Mouse (Mus musculus) forebrain, embryonic 10.5 days (tissue): ENCODE data around the gene Nol6. TPM values are rescaled to one million over a fixed set of nuclear protein-coding genes. Genes with fewer than 3 reads are reported as not detected.

Experiments used
- DNase-seq: peaks from one replicate; pipeline ENCODE4 v3.0.0-alpha.2; 2017; ENCODE audit warnings: low spot score; ENCODE audit errors: extremely low spot score
- H3K27ac ChIP-seq: fragments of 300-500 bp; sonication (generic); 2 replicates; pipeline ENCODE4 v1.5.1; 2016; ENCODE audit warnings: mild to moderate bottlenecking
- H3K27me3 ChIP-seq: fragments of 300-500 bp; sonication (generic); 2 replicates; pipeline ENCODE4 v1.6.1; 2016; ENCODE audit warnings: mild to moderate bottlenecking; ENCODE audit not compliant: poor library complexity, severe bottlenecking
- H3K36me3 ChIP-seq: fragments of 300-500 bp; sonication (generic); replicated peaks from 2 replicates; pipeline ENCODE4 v1.6.1; 2016; ENCODE audit warnings: mild to moderate bottlenecking, moderate library complexity
- H3K4me1 ChIP-seq: fragments of 300-500 bp; sonication (generic); 2 replicates; pipeline ENCODE4 v1.6.1; 2016
- H3K4me3 ChIP-seq: fragments of 300-500 bp; sonication (generic); 2 replicates; pipeline ENCODE4 v1.5.1; 2016; ENCODE audit warnings: mild to moderate bottlenecking, moderate library complexity
- H3K9me3 ChIP-seq: fragments of 300-500 bp; sonication (generic); 2 replicates; pipeline ENCODE4 v1.6.1; 2016; ENCODE audit warnings: mild to moderate bottlenecking, moderate library complexity
- WGBS: fragments of 180-500 bp; shearing (Covaris S2); methylation state at CpG from one replicate; pipeline ENCODE4 v1.1.7; 2016; 5-methylcytosine and 5-hydroxymethylcytosine counted together
- polyA plus RNA-seq: library from polyadenylated mRNA; unstranded; fragments of >200 nt; fragmentation: Nextera tagmentation; extraction: Ambion mirVana; gene quantifications from 2 replicates; pipeline ENCODE4 v1.2.1, GENCODE M21; 2016

The Nol6 gene
- 34.3 and 36.9 TPM in 2 replicates for polyA plus RNA-seq

DNA sequence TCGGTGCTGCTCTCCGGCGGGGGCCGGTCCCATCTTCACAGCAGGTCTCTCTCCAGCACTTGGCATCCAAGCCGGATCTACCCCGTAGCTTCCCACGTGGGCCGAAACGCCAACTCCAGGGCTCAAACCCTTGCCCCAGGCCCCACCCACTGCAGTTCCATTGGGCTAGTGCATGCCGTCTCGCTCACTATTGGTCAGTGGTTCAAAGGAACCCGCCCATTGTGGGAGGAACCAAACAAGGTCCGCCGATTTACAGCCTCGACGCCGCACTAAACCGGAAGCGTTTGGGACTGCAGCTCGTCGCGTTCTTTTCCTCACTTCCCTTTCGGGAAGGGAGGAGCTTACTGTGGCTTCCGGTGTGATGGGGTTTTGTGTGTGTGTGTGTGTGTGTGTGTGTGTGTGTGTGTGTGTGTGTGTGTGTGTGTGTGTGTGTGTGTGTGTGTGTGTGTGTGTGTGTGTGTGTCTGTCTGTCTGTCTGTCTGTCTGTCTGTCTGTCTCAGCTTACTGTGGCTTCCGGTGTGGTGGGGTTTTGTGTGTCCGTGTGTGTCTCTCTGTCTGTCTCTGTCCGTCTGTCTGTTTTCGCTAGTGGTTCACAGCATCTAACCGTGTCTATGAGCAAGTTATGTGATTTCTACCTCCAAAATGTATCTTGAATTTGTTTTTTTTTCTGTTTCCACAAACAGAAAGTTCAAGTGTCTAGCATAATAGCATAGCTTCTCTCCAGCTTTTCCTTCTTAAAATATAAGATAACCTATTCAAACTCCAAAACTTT is at the start of gene Nol6:
Nol6 (minus strand) TSS at position 276 of the 772 bp plus-strand sequence.
- H3K4me1 ChIP-seq, result peaks cover 9% of the 10 kb centered on the region
- peak; percentile 98 for DNase-seq
- no peaks in the 10 kb centered on the region for H3K27me3 ChIP-seq
- peak within 1 kb of the TSS; percentile 70 for H3K4me3 ChIP-seq
- no peaks in the 10 kb centered on the region for H3K9me3 ChIP-seq
- WGBS, result 2% methylated on average over 29 of the region's 29 CpGs
- H3K27ac ChIP-seq, result peak within 1 kb of the TSS; percentile 81
- H3K36me3 ChIP-seq, result peaks cover 35% of the 10 kb centered on the region

DNA sequence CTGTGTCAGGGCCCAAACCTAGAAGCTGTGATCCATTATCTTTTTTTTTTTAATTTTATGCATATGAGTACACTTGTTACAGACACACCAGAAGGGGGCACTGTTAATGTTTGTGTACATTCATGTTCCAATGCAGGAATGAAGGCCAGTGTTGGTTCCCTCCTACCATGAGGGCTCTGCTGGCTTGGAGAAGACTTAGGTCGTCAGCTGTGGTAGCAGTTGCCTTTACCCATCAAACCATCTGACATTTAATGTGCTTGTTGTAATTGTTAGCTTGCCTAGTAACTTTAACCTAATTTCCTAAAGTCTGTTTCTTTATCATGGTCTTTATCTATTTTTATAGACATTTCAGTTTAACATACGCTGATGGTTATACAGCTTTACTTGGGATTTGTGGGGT is 46.7 kb upstream of the Nol6 start:
- DNase-seq, result no peak
- Histone ChIP-seq H3K27ac (no peak overlapping the region), H3K4me1 (no peaks in the 10 kb centered on the region), H3K36me3 (peaks cover 48% of the 10 kb centered on the region), H3K27me3 (no peaks in the 10 kb centered on the region), H3K9me3 (no peaks in the 10 kb centered on the region), H3K4me3 (no peak overlapping the region)
- WGBS, result 92% methylated on average over 2 of the region's 2 CpGs

DNA sequence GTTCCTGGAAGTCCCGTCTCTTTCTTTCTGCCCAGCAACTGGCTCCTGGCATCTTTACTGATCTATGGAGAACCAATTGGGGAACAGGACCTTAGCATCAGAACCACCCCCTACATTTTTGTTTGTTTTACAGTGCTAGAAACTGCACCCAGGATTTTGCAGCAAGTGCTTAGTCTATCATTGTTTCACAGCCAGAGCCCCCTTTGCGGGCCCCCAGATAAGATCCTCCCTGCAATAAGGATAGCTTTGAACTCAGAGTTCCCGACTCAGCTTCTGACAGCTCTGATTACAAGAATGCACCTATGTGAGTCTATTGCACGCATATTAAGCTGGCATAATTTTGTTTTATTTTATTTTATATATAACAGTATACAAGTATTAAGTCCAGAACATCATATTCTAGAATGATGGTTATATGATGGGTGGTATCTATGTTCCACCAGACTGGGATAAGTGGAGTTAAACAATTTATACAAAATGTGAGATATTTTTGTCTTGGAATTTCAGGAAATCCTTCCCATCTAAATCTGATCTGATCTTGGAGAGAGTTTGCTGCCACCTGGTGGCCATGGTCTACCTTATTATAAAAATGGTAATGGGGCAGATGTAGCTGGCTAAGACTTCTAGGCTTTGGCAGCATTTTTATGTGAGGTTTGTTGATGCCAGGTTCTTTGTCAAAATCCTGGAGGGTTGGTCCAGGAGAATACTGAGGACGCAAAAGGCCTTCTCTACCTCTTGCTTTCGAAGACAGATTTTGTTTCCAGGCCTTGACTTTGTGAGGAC is 41.6 kb upstream of the Nol6 start:
- peak; percentile 66 for DNase-seq
- Histone ChIP-seq H3K36me3 (peaks cover 33% of the 10 kb centered on the region), H3K4me1 (peaks cover 12% of the 10 kb centered on the region), H3K27me3 (no peaks in the 10 kb centered on the region), H3K4me3 (no peak overlapping the region), H3K27ac (no peak overlapping the region; the same call in 1 of the 2 replicates), H3K9me3 (no peaks in the 10 kb centered on the region)
- WGBS, result 84% methylated on average over 6 of the region's 6 CpGs

- Histone ChIP-seq H3K4me3 (no peak overlapping the region), H3K27ac (peak overlapping the region; percentile 51; the same call in 1 of the 2 replicates), H3K4me1 (peaks cover 12% of the 10 kb centered on the region), H3K36me3 (peaks cover 31% of the 10 kb centered on the region), H3K27me3 (no peaks in the 10 kb centered on the region), H3K9me3 (no peaks in the 10 kb centered on the region)
- WGBS, result 27% methylated on average over 2 of the region's 2 CpGs
- DNase-seq, result no peak
Observed at GRCm38 (mm10) chr4:41164974-41165373, 40.7 kb upstream of the Nol6 start.

- Histone ChIP-seq H3K27ac (no peak overlapping the region), H3K4me1 (peaks cover 12% of the 10 kb centered on the region), H3K27me3 (no peaks in the 10 kb centered on the region), H3K4me3 (no peak overlapping the region), H3K36me3 (peaks cover 6% of the 10 kb centered on the region), H3K9me3 (no peaks in the 10 kb centered on the region)
- no peak for DNase-seq
- WGBS, result 96% methylated on average over 3 of the region's 3 CpGs
Observed at GRCm38 (mm10) chr4:41161232-41161631, 37.0 kb upstream of the Nol6 start.

DNA sequence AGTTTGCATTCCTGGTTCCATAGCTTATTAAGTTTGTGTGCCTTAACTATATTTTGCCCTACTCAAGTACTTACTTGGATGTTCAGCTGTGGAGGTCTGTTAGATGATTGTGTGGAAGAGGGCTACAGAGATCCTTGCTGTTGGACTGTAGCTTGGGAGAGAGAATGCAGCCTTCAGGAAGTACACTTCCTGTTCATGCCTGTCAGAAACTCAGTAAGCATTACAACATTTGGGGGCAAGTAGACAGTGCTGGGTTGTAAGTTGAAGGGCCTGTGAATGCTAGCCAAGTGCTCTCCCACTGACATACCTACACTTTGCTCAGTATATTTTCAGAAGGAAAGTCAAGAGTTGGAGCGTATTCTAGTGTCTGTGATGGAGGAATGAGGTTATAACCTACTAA is 34.0 kb upstream of the Nol6 start:
- H3K36me3 ChIP-seq, result 0 out of 2 replicates have a peak, but pooled peaks cover under 1% of the 10 kb centered on the region
- H3K27me3 ChIP-seq, result no peaks in the 10 kb centered on the region
- 91% methylated on average over 1 of the region's 1 CpGs for WGBS
- no peak for DNase-seq
- no peak overlapping the region for H3K27ac ChIP-seq
- H3K9me3 ChIP-seq, result no peaks in the 10 kb centered on the region
- H3K4me3 ChIP-seq, result no peak overlapping the region
- H3K4me1 ChIP-seq, result no peaks in the 10 kb centered on the region

DNA sequence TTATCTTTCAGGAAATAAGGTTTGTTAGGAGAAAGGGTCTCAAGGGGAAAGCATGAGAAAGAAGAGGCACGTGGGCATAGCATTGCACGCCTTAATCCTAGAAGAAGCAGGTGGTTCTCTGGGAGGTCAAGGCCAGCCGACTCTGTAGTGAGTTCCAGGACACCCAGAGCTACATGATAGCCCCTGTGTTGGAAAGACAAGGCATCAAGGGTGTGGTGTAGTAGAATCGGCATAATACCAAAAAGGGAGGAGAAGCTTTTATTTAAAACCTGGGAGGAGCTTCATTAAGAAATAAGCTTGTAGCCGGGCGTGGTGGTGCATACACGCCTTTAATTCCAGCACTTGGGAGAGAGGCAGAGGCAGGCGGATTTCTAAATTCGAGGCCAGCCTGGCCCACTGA is 32.7 kb upstream of the Nol6 start:
- 90% methylated on average over 9 of the region's 9 CpGs for WGBS
- no peaks in the 10 kb centered on the region for H3K9me3 ChIP-seq

DNA sequence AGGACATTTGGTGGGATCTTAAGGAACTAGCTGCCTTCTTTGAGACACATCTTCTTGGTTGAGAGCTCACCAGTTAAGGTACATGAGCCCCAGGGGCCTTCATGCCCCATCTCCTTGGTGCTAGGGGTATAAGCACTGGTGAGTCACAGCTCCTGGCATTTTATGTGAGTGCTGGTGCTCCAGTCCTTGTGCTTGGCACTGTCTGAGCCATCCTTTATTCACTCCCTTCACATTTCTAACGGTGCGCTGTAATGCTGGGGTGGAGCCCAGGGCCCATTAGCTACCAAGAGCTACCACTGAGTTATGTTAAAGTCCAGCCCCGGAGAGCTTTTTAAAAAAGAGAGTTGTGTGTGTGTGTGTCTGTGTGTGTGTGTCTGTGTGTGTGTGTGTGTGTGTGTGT is 28.9 kb upstream of the Nol6 start:
- H3K36me3 ChIP-seq, result peaks cover 33% of the 10 kb centered on the region
- no peak overlapping the region for H3K4me3 ChIP-seq
- H3K4me1 ChIP-seq, result no peaks in the 10 kb centered on the region
- no peaks in the 10 kb centered on the region for H3K9me3 ChIP-seq
- WGBS, result 94% methylated on average over 3 of the region's 3 CpGs
- DNase-seq, result no peak
- H3K27ac ChIP-seq, result no peak overlapping the region
- H3K27me3 ChIP-seq, result no peaks in the 10 kb centered on the region

More for the DNA sequence above, 32.7 kb upstream of the Nol6 start:
- peaks cover 7% of the 10 kb centered on the region; the same call in 1 of the 2 replicates for H3K36me3 ChIP-seq
- H3K4me1 ChIP-seq, result no peaks in the 10 kb centered on the region
- H3K27me3 ChIP-seq, result no peaks in the 10 kb centered on the region
- no peak overlapping the region for H3K4me3 ChIP-seq
- no peak overlapping the region for H3K27ac ChIP-seq
- DNase-seq, result no peak

DNA sequence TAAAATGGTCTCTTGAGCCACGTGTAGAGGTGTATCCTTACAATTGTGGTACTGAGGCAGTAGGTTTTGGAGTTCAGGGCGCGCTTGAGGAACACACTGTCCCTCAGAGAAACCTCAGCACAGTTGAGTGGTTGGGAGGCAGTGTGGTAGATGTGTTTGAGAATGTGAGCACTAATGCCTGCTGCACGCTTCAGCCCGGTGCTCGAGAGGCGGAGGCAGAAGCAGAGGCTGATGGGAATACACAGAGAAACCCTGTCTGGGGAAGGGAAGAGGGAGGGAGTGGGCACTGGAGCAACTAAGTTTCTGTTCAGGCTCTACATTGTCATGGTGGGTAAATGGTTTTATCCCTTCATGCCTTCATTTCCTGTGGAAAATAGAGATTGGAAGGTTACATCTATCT is 26.9 kb upstream of the Nol6 start:
- H3K36me3 ChIP-seq, result peaks cover 40% of the 10 kb centered on the region
- no peak for DNase-seq
- H3K4me3 ChIP-seq, result no peak overlapping the region
- WGBS, result 93% methylated on average over 7 of the region's 7 CpGs
- H3K9me3 ChIP-seq, result no peaks in the 10 kb centered on the region
- no peaks in the 10 kb centered on the region for H3K4me1 ChIP-seq
- no peaks in the 10 kb centered on the region for H3K27me3 ChIP-seq
- H3K27ac ChIP-seq, result no peak overlapping the region

DNA sequence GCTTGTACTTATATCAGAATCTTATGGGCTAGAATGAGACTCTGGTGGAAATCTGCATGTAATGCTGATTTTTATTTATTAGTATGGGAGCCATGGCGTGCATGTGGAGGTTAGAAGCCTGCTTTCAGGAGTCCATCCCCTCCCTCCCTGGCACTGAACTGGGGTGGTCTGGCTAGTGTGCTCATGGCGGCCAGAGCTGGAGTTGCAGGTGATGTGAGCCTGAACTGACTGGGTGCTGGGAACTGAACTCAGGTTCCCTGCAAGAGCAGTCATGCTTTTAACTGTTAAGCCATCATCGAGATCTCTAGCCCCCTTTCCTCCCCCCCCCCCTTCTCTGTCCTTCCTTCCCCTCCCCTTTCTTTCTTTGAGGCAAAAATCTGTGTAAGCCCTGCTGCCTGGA is 25.6 kb upstream of the Nol6 start:
- no peaks in the 10 kb centered on the region for H3K9me3 ChIP-seq
- WGBS, result 83% methylated on average over 3 of the region's 3 CpGs
- no peak overlapping the region for H3K27ac ChIP-seq
- H3K36me3 ChIP-seq, result peaks cover 51% of the 10 kb centered on the region
- DNase-seq, result no peak
- H3K4me3 ChIP-seq, result no peak overlapping the region
- H3K4me1 ChIP-seq, result no peaks in the 10 kb centered on the region
- H3K27me3 ChIP-seq, result no peaks in the 10 kb centered on the region

DNA sequence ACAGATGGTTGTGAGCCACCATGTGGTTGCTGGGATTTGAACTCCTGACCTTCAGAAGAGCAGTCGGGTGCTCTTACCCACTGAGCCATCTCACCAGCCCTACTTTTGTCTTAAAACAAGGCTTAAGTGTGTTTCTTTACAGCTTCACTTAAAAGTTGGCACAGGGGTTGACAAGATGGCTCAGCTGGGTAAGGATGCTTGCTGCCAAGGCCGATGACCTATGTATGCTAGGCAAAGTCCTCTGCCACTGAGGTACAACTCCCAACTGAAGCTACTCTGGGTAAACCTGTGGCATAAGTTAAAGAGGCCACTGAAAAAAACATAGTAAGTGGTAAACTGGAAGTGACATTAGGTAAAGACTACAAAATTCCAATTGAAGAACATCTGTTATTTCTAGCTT is 18.3 kb upstream of the Nol6 start:
- no peaks in the 10 kb centered on the region for H3K27me3 ChIP-seq
- peaks cover 8% of the 10 kb centered on the region; the same call in 1 of the 2 replicates for H3K9me3 ChIP-seq
- DNase-seq, result no peak
- H3K4me1 ChIP-seq, result peaks cover 6% of the 10 kb centered on the region
- WGBS, result 95% methylated on average over 2 of the region's 2 CpGs
- no peak overlapping the region for H3K27ac ChIP-seq
- H3K36me3 ChIP-seq, result peaks cover 82% of the 10 kb centered on the region
- H3K4me3 ChIP-seq, result no peak overlapping the region

GRCm38 (mm10) chr4:41140174-41140875 is 16.1 kb upstream of the Nol6 start:
- Histone ChIP-seq H3K27ac (no peak overlapping the region), H3K9me3 (peaks cover 8% of the 10 kb centered on the region; the same call in 1 of the 2 replicates), H3K36me3 (peaks cover 69% of the 10 kb centered on the region), H3K27me3 (no peaks in the 10 kb centered on the region), H3K4me1 (peaks cover 13% of the 10 kb centered on the region), H3K4me3 (no peak overlapping the region)
- WGBS, result 95% methylated on average over 6 of the region's 6 CpGs
- DNase-seq, result no peak
